Mouse (Mus musculus) hindbrain, embryonic 12.5 days (tissue): Measurements from ENCODE around the gene Cntnap2. TPM values are rescaled to one million over a fixed set of nuclear protein-coding genes. Genes with fewer than 3 reads are reported as not detected.

ENCODE experiments used
- ATAC-seq: fragments of 200-750 bp; cut with Nextera tagmentation; 2 replicates; pipeline ENCODE4 v1.8.0; 2017; ENCODE audit warnings: moderate TSS enrichment; ENCODE audit not compliant: low FRiP score
- H3K27ac ChIP-seq: fragments of 300-500 bp; sonication (generic); 2 replicates; pipeline ENCODE4 v1.5.1; 2016; ENCODE audit warnings: mild to moderate bottlenecking
- H3K27me3 ChIP-seq: fragments of 300-500 bp; sonication (generic); 2 replicates; pipeline ENCODE4 v1.6.1; 2016; ENCODE audit warnings: mild to moderate bottlenecking
- H3K36me3 ChIP-seq: fragments of 300-500 bp; sonication (generic); 2 replicates; pipeline ENCODE4 v1.6.1; 2016; ENCODE audit warnings: mild to moderate bottlenecking
- H3K4me1 ChIP-seq: fragments of 300-500 bp; sonication (generic); 2 replicates; pipeline ENCODE4 v1.6.1; 2016
- H3K4me2 ChIP-seq: fragments of 300-500 bp; sonication (generic); replicated peaks from 2 replicates; pipeline ENCODE4 v1.6.1; 2016; ENCODE audit warnings: mild to moderate bottlenecking
- H3K4me3 ChIP-seq: fragments of 300-500 bp; sonication (generic); 2 replicates; pipeline ENCODE4 v1.5.1; 2016; ENCODE audit warnings: mild to moderate bottlenecking
- H3K9ac ChIP-seq: fragments of 300-500 bp; sonication (generic); 2 replicates; pipeline ENCODE4 v1.6.1; 2016; ENCODE audit warnings: mild to moderate bottlenecking, moderate library complexity
- H3K9me3 ChIP-seq: fragments of 300-500 bp; sonication (generic); replicated peaks from 2 replicates; pipeline ENCODE4 v1.6.1; 2016; ENCODE audit warnings: mild to moderate bottlenecking
- WGBS: fragments of 180-500 bp; shearing (Covaris S2); methylation state at CpG from one replicate; pipeline ENCODE4 v1.1.7; 2016; 5-methylcytosine and 5-hydroxymethylcytosine counted together
- polyA plus RNA-seq: library from polyadenylated mRNA; unstranded; fragments of >200 nt; fragmentation: Nextera tagmentation; extraction: Ambion mirVana; gene quantifications from 2 replicates; pipeline ENCODE4 v1.2.1, GENCODE M21; 2016

Cntnap2 gene
- polyA plus RNA-seq, 1 experiment from 2014 or later, result 25.7 TPM

- no peak overlapping the region for H3K4me2 ChIP-seq
- H3K36me3 ChIP-seq, result no peaks in the 10 kb centered on the region
- no peak overlapping the region for H3K27ac ChIP-seq
- H3K27me3 ChIP-seq, result no peaks in the 10 kb centered on the region
- ATAC-seq, result no peak
- no peaks in the 10 kb centered on the region for H3K9me3 ChIP-seq
- WGBS, result 88% methylated on average over 2 of the region's 2 CpGs
- no peak overlapping the region for H3K9ac ChIP-seq
- H3K4me1 ChIP-seq, result no peaks in the 10 kb centered on the region
- no peak overlapping the region for H3K4me3 ChIP-seq
Measured at GRCm38 (mm10) chr6:46675081-46675480, 1615.9 kb downstream of the Cntnap2 start.

GRCm38 (mm10) chr6:46675621-46676020, 1616.5 kb downstream of the Cntnap2 start:
- no peak overlapping the region for H3K9ac ChIP-seq
- ATAC-seq, result no peak
- H3K4me2 ChIP-seq, result no peak overlapping the region
- no peaks in the 10 kb centered on the region for H3K36me3 ChIP-seq
- no peaks in the 10 kb centered on the region for H3K27me3 ChIP-seq
- no peaks in the 10 kb centered on the region for H3K9me3 ChIP-seq
- H3K4me1 ChIP-seq, result no peaks in the 10 kb centered on the region
- WGBS, result 88% methylated on average over 4 of the region's 4 CpGs
- no peak overlapping the region for H3K4me3 ChIP-seq
- no peak overlapping the region for H3K27ac ChIP-seq

GRCm38 (mm10) chr6:46696187-46696586, 1637.0 kb downstream of the Cntnap2 start:
- 91% methylated on average over 1 of the region's 1 CpGs for WGBS
- H3K36me3 ChIP-seq, result no peaks in the 10 kb centered on the region
- no peak overlapping the region for H3K27ac ChIP-seq
- no peak overlapping the region for H3K9ac ChIP-seq
- no peak for ATAC-seq
- H3K4me1 ChIP-seq, result no peaks in the 10 kb centered on the region
- H3K4me2 ChIP-seq, result no peak overlapping the region
- H3K27me3 ChIP-seq, result no peaks in the 10 kb centered on the region
- H3K9me3 ChIP-seq, result no peaks in the 10 kb centered on the region
- no peak overlapping the region for H3K4me3 ChIP-seq

GRCm38 (mm10) chr6:46699343-46699742, 1640.2 kb downstream of the Cntnap2 start:
- H3K27me3 ChIP-seq, result no peaks in the 10 kb centered on the region
- no peaks in the 10 kb centered on the region for H3K36me3 ChIP-seq
- WGBS, result 76% methylated on average over 2 of the region's 2 CpGs
- H3K27ac ChIP-seq, result no peak overlapping the region
- H3K9ac ChIP-seq, result no peak overlapping the region
- H3K4me3 ChIP-seq, result no peak overlapping the region
- ATAC-seq, result no peak
- no peaks in the 10 kb centered on the region for H3K9me3 ChIP-seq
- H3K4me2 ChIP-seq, result no peak overlapping the region
- no peaks in the 10 kb centered on the region for H3K4me1 ChIP-seq

- Histone ChIP-seq H3K9ac (no peak overlapping the region), H3K36me3 (no peaks in the 10 kb centered on the region), H3K4me3 (no peak overlapping the region), H3K27ac (no peak overlapping the region), H3K27me3 (no peaks in the 10 kb centered on the region), H3K4me2 (no peak overlapping the region), H3K4me1 (no peaks in the 10 kb centered on the region), H3K9me3 (no peaks in the 10 kb centered on the region)
- 65% methylated on average over 7 of the region's 7 CpGs for WGBS
- ATAC-seq, result peak; percentile 54; the same call in 1 of the 2 replicates
Measured at GRCm38 (mm10) chr6:46704293-46705170, 1645.4 kb downstream of the Cntnap2 start.

GRCm38 (mm10) chr6:46705926-46706325, 1646.8 kb downstream of the Cntnap2 start:
- Histone ChIP-seq H3K4me2 (no peak overlapping the region), H3K9me3 (no peaks in the 10 kb centered on the region), H3K27me3 (no peaks in the 10 kb centered on the region), H3K9ac (no peak overlapping the region), H3K27ac (no peak overlapping the region), H3K4me1 (no peaks in the 10 kb centered on the region), H3K36me3 (no peaks in the 10 kb centered on the region), H3K4me3 (no peak overlapping the region)
- WGBS, result 89% methylated on average over 3 of the region's 3 CpGs
- ATAC-seq, result no peak

GRCm38 (mm10) chr6:46716576-46716975, 1657.4 kb downstream of the Cntnap2 start:
- H3K27me3 ChIP-seq, result no peaks in the 10 kb centered on the region
- WGBS, result 70% methylated on average over 2 of the region's 2 CpGs
- H3K36me3 ChIP-seq, result no peaks in the 10 kb centered on the region
- H3K9ac ChIP-seq, result no peak overlapping the region
- no peaks in the 10 kb centered on the region for H3K9me3 ChIP-seq
- ATAC-seq, result no peak
- H3K4me3 ChIP-seq, result no peak overlapping the region
- no peak overlapping the region for H3K27ac ChIP-seq
- H3K4me2 ChIP-seq, result no peak overlapping the region
- no peaks in the 10 kb centered on the region for H3K4me1 ChIP-seq

GRCm38 (mm10) chr6:46733794-46734193, 1674.6 kb downstream of the Cntnap2 start:
- Histone ChIP-seq H3K27me3 (no peaks in the 10 kb centered on the region), H3K9me3 (no peaks in the 10 kb centered on the region), H3K36me3 (no peaks in the 10 kb centered on the region), H3K27ac (no peak overlapping the region), H3K4me3 (no peak overlapping the region), H3K9ac (no peak overlapping the region), H3K4me1 (no peaks in the 10 kb centered on the region), H3K4me2 (no peak overlapping the region)
- ATAC-seq, result no peak

- no peaks in the 10 kb centered on the region for H3K36me3 ChIP-seq
- H3K27me3 ChIP-seq, result no peaks in the 10 kb centered on the region
- H3K27ac ChIP-seq, result no peak overlapping the region
- H3K4me2 ChIP-seq, result no peak overlapping the region
- H3K9ac ChIP-seq, result no peak overlapping the region
- no peak overlapping the region for H3K4me3 ChIP-seq
- ATAC-seq, result no peak
- no peaks in the 10 kb centered on the region for H3K4me1 ChIP-seq
- H3K9me3 ChIP-seq, result no peaks in the 10 kb centered on the region
Measured at GRCm38 (mm10) chr6:46748448-46748847, 1689.3 kb downstream of the Cntnap2 start.

- no peak overlapping the region for H3K27ac ChIP-seq
- H3K4me3 ChIP-seq, result no peak overlapping the region
- no peak overlapping the region for H3K4me2 ChIP-seq
- H3K9ac ChIP-seq, result no peak overlapping the region
- no peaks in the 10 kb centered on the region for H3K27me3 ChIP-seq
- WGBS, result 30% methylated on average over 3 of the region's 3 CpGs
- H3K36me3 ChIP-seq, result no peaks in the 10 kb centered on the region
- H3K4me1 ChIP-seq, result no peaks in the 10 kb centered on the region
- no peaks in the 10 kb centered on the region for H3K9me3 ChIP-seq
- ATAC-seq, result peak; percentile 81
Measured at GRCm38 (mm10) chr6:46763481-46763880, 1704.3 kb downstream of the Cntnap2 start.

GRCm38 (mm10) chr6:46774529-46774928, 1715.4 kb downstream of the Cntnap2 start:
- Histone ChIP-seq H3K36me3 (no peaks in the 10 kb centered on the region), H3K4me2 (no peak overlapping the region), H3K9ac (no peak overlapping the region), H3K4me3 (no peak overlapping the region), H3K27ac (no peak overlapping the region), H3K9me3 (no peaks in the 10 kb centered on the region), H3K4me1 (no peaks in the 10 kb centered on the region), H3K27me3 (no peaks in the 10 kb centered on the region)
- no peak for ATAC-seq

GRCm38 (mm10) chr6:46802264-46803110, 1743.3 kb downstream of the Cntnap2 start:
- Histone ChIP-seq H3K9me3 (no peaks in the 10 kb centered on the region), H3K36me3 (no peaks in the 10 kb centered on the region), H3K9ac (no peak overlapping the region), H3K4me3 (no peak overlapping the region), H3K4me2 (no peak overlapping the region), H3K4me1 (no peaks in the 10 kb centered on the region), H3K27ac (no peak overlapping the region), H3K27me3 (no peaks in the 10 kb centered on the region)
- no peak for ATAC-seq
- 75% methylated on average over 4 of the region's 4 CpGs for WGBS
